Mouse (Mus musculus): Measurements from ENCODE around the gene Sgo1.
"Not testable (repeated sequence)": the region's sequence is repeated elsewhere in the genome, so short reads cannot be mapped to it uniquely, and the experiment has no call there.

Sgo1 gene

DNA sequence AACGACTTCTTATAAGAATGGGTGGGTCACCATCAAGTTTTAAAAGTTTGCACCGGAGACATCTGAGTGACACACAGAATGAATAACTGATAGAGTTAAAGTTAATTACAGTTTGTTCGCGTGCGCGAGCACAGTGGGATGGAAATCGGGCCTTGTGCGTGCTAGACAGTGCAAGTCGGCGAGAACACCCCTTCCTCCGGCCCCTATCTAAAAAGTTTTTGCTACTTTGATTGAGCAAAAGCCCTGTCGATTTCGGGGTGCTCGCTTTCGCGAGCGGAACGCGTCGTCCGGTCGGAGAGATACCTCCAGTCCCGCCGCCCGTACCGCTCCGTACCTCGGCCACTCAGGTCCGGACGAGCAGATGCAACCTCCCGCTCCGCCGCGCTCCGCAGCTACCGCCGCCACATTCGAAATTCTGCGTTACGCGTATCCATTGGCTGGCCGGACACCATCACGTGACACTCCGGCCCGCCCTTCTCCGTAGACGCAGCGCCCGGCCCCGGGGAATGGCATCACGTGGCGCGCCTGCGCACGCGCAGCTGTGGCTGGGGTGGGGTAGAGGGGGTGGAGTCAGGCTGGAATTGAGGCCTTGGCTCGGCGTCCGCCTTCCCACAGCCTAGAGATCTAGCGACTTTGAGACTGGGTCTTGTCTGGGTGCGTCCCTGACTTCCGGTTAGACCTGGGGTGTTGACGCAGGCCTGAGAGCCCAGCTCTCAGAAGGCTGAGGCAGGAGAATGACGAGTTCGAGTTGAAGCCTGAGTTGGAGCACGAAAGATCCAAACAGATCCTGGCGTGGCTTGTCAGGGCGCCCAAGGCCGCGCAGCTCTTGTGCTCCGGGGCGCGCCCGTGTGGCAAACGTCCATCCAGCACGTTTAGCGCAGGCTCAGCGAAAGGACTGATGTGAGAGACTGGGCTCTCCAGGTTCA, at the start of gene Sgo1:
Sgo1 (minus strand) TSS at position 457 of the 926 bp plus-strand sequence.
- peak; percentile 97 for DNase-seq (ENCODE audit: low read depth, low spot score)

DNA sequence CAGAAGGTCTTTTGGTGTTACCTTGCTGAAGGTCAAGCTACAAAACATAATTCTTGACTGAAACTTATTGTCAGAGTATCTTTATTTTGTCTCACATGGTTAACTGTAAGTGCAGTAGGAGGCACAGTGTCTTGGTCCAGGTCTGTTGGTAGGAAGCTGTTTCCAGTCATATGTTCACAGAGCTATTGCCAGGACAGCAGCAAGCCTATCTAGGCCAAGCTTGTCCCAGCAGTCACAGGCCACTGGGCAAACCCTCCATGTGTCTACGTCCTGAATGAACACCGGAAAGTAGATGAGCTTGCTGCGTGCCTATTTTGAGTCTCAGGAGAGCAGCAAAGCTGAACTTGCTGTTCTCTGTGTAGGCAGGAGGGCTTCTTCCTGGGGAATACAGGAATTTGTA, 29.8 kb upstream of the Sgo1 start:
- not testable (repeated sequence) for DNase-seq (ENCODE audit: low read depth, low spot score)

DNA sequence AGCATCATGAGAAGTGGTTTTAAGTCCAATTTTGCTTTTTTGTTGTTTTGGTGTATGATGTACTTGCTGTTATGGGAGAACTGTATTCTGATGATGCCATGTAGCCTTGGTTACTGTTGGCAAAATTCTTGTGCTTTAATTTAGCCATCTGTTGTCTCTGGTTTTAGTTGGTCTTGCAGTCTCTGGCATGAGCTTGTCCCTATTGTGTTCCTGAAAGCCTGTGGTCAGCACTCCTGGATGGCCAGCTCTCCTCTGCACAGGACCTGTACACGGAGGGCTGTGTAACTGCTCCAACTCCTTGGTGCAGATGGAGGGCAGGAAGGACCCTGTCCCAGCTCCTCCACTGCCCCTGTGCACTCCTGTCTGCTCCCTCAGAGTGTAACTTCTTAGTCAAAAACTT, 29.3 kb upstream of the Sgo1 start:
- no peak for DNase-seq (ENCODE audit: low read depth, low spot score)

DNA sequence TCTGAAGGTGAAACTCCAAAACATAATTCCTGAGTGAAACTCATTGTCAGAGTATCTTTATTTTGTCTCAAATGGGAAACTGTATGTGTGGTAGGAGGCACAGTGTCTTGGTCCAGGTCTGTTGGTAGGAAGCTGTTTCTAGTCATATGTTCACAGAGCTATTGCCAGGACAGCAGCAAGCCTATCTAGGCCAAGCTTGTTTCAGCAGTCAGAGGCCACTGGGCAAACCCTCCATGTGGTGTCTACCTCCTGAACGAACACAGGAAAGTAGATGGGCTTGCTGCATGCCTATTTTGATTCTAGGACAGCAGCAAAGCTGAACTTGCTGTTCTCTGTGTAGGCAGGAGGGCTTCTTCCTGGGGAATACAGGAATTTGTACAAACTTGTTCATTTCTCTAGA, 26.0 kb upstream of the Sgo1 start:
- DNase-seq (ENCODE audit: low read depth, low spot score), result not testable (repeated sequence)

DNA sequence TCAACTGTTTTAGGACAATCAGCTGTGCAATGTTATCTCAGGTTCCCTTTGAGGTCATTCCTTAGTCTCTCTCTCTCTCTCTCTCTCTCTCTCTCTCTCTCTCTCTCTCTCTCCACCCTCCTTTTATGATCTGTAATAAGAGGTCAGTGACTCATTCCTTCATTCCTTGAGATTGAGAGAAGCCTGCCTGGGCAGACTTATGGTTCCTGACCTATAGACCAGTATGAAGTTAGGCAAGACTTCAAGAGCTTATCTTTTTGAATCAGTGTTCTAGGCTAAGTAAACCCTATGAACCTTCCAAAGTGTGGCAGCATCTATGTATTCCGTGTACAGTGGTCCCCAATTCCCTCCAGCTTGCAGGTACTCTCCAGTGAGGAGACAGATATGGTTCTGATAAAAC, 25.3 kb upstream of the Sgo1 start:
- DNase-seq (ENCODE audit: low read depth, low spot score), result no peak

DNA sequence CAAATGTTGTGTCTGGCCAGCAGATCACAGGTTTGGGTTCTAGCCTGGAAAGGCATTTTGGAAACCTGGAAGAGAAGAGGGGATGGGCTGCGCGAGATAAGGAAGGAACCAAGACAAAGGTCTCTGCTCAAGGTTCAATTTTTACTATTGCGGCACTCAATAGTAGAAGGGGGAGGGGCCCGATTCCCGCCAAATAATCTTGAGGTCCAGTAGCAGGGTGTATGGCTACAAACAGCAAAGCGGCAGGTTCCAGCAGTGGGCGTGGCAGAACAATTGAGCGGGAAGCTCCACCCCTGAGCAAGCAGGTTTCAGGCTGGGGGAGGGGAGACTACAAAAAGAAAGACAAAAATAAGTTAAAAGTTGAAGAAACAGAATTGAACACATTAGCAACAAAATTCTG, 8.4 kb upstream of the Sgo1 start:
- not testable (repeated sequence) for DNase-seq (ENCODE audit: low read depth, low spot score)

DNA sequence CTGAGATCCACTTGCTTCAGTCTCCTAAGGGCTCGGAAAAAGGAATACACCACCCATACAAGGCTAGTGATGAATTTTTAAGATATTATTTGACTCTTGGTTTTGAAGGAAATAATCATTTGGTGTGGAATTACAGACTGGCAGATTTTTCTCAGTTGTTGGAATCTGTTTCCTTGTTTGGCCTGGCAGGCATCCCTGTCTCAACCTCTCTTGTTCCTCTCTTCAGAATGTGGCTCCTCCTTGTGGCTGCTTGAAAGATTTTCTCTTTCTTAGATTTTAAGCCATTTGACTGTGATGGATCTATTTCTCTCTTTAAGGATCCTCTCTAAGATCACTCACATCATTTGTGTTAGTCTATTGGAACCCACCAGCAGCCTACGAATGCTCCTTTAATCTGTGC, 4.9 kb upstream of the Sgo1 start:
- DNase-seq (ENCODE audit: low read depth, low spot score), result peak; percentile 45

DNA sequence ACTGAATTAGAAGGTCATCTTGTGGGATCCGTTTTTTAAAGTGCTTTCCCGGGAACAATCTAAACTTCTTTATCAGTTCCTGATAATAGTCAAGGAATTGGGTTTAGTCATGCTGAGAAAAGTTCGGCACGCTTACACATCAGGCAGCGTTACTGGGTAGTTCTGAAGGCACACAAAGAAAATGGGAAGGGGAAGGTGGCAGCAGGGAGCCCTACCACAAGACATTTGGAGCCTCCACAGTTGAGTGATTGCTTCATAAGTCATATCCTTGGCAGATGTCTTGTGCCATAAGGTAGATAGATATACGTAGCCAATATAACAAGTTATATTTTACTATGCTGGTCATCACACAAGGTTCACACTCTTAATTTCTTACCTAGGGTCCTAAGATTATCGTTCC, 813 bp upstream of the Sgo1 start:
- DNase-seq (ENCODE audit: low read depth, low spot score), result no peak

DNA sequence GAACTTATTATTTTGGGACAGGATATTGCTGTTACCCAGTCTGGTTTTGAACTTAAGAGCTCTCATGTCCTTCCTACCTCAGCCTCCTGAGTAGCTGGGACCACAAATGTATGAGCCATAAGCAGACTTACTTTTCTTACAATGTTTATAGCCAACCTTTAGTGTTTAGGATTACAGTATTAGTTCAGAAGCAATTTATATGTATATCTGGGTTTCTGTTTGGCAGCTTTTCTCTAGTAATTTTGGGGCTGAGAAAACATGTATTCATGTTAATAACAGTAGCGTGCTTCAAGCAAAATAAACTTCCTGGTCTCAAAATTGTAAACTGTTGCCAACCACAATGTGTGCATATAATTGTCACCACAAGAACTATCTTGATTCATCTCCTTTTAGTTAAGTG, 812 bp downstream of the Sgo1 start:
- DNase-seq (ENCODE audit: low read depth, low spot score), result no peak

DNA sequence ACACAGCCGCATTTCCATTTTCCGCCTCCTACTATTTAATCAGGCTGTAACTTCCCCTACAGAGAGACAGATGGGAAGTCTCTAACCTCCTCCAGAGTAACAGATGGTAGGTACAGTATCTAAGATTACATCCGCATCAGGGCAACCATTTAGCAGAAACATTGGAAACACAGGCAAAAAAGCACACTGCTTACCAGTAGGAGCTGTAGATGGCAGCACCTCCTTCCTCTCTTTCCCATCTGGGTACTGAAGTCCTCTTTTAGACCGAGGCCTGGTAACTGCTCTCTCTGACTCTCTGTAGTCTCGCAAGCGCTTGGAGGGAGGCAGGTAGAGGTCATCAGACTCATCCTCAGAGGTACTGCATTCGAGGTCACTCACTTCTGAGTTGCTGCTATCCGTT, 10.4 kb downstream of the Sgo1 start:
- no peak for DNase-seq (ENCODE audit: low read depth, low spot score)

DNA sequence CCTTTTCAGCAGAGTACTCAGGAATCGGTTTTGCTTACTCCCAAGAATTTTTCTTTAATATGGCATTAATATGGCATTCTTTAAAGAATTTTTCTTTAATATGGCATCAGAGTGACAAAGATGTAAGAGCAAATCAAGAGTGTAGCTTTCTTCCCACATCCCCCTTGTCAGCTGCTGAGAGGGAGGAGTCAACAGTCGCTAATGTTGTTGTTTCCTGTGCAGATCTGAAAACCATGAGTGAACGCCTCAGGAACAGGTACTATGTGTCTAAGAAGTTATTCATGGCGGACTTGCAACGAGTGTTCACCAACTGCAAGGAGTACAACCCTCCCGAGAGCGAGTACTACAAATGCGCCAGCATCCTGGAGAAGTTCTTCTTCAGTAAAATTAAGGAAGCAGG, 18.7 kb downstream of the Sgo1 start:
- no peak for DNase-seq (ENCODE audit: low read depth, low spot score)

DNA sequence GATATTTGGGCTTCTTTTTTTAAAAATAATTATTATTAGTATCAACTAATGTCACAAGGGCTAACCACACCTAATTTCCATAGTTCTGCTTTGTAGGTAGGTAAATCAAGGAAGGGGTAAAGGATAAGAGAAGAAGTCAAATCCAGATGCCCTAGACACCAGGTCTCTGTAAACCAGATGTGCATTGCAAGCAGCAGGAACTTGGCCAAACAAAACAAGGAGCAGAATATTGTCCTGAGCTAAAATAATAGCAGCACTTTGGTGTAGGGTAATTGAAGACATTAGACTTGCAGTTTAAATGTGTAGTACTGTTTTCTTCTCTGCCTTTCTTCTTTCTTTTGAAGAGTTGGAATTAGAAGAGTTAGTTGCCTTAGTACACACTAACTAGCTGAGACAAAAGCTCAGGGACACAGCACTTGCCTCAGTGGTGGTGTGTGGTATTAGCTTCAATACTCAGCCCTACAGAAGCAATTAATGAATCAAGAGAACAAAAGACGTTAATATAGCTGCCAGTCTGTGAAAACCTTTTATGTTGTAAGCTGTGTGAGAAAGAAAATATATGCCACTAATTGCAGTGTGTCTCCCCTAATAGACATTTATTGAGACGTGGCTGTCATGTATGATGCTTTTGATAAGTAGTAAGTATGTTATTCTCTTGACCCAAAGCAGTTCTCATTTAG, 24.3 kb downstream of the Sgo1 start:
- DNase-seq (ENCODE audit: low read depth, low spot score), result no peak

DNA sequence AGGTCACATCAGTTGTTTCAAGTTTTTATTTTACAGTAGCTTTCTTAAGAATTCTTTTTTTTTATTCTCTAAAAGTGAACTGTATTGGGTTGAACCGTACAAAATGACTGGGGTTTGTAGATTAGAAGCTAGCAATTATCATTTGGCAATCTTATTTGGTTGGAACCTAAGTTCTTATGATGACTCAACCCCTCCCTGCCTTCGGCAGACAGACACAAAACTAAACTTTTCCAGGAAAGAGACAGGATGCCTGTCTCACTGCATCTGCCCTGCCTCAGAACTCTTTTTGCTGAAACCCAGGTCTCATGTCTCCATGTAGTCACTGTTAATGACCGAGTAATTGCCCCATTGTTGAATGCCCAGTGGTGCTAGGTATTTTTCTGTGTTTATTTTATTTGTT, 24.9 kb downstream of the Sgo1 start:
- DNase-seq (ENCODE audit: low read depth, low spot score), result no peak

DNA sequence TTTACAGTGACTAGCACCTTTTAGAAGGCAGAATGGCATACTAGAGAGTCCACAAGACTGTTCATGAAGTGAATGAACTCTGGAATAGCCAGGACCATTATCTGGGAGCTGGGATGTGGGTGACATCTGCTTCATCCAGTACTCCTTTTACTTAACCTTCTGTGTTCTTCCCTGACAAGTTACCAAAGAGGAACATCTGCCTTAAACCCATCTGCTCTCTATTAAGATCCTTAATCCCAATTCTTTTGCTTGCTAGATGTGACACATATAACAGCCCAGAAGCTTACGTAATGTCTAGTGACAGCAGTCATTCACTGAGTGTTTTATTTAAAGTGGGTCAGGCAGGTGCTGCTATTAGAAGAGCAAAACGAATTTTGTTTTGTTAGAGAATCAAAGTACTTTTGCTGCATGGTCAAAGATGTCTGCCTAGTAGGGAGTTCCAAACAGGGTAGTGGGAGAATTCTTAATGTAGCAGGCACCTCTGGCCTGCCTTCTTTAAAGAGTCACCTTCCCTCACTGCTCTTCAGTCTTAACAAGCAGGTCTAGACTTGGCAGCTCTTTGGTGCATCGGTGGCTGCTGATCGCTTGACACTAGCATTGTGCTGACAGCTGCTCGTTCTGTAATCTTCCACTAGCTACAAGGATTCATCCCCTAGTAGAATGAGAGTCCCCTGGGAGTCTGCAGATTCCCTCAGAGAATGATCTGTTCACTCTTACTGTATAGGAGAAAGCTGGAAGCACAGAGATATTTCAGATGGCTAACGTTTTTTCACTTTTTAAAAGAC, 27.9 kb downstream of the Sgo1 start:
- no peak for DNase-seq (ENCODE audit: low read depth, low spot score)

DNA sequence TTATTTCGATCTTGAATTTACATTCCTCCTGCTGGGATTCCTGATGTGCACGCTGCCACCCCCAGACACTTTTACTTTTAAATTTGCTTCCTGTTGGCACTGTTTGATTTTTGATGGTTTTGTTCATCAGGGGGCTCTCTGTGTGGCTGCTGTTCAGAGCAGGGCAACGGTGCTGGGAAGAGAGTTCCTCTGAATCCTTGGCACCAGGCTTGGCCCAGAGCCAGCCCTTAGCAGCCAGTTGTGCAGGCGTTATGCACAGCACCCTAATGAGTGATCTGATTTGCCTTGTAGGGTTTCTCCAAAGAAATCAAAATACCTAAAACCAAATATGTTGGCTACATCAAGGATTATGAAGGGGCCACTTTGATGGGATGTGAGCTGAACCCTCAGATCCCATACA, 29.4 kb downstream of the Sgo1 start:
- DNase-seq (ENCODE audit: low read depth, low spot score), result no peak

DNA sequence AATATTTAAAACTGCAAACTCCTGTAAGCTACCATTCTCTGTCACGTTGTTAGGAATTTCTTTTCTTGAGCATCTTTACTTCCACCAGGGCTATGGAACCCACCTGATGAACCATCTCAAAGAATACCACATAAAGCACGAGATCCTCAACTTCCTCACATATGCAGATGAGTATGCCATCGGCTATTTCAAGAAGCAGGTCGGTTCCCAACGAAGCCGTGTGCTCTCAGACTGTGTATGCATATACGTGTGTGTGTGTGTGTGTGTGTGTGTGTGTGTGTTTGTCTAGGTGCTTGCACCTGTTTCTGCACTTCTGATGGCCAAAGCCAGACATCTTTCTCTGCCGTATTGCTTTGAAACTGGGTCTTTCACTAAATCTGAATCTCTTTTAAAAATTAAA, 29.9 kb downstream of the Sgo1 start:
- DNase-seq (ENCODE audit: low read depth, low spot score), result no peak

DNA sequence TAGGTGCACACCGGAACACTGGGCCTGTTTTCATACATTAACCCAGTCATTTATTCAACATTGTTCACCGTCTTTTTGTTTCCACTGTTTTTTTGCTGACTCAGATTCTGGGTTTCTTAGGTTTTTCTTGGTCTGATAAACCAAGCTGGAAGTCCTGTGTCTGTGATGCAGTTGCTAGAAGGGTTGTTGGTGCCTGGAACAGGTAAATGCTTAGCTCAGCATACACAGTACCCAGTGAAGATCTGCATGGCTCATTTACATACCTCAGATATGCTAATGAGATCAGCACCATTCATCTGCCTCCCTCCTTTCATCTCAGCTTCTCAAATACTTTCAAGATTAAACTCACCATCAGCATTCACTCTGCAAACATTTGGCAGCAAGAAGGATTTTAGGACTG, 30.5 kb downstream of the Sgo1 start:
- no peak for DNase-seq (ENCODE audit: low read depth, low spot score)

DNA sequence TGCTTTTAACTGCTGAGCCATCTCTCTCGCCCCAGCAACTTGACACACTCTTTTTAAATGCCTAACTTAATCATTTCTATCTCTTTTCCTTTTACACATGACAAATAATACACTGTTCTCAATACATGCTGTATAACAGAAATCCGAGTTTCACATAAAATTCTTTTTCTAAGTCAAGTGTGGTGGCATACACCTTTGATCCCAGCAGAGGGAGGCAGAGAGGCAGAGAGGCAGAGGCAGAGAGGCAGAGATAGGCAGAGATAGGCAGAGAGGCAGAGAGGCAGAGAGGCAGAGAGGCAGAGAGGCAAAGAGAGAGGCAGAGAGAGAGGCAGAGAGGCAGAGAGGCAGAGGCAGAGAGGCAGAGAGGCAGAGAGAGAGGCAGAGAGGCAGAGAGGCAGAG, 31.7 kb downstream of the Sgo1 start:
- not testable (repeated sequence) for DNase-seq (ENCODE audit: low read depth, low spot score)

DNA sequence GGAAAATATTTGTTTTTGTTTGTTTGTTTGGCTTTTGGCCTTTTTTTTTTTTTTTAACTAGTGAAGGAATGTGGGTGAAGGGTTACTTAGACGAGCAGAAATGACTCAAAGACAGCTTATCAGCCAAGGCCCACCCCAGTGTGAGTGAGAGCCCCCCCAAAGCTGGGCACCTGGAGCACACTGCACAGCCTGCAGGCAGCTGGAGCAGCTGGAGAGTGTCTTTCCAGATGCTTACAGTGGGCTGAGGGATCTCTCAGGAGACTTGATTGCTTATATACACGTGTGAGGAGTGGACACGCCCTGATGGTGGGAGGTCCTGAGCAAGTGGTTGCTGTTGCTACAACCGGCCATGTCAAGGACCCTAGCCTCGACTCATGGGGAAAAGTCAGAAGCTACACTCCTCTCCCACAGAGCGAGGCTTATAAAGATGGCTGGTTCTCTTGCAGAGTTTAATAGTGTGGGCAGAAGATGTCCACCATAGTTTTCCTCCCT, 32.7 kb downstream of the Sgo1 start:
- no peak for DNase-seq (ENCODE audit: low read depth, low spot score)

DNA sequence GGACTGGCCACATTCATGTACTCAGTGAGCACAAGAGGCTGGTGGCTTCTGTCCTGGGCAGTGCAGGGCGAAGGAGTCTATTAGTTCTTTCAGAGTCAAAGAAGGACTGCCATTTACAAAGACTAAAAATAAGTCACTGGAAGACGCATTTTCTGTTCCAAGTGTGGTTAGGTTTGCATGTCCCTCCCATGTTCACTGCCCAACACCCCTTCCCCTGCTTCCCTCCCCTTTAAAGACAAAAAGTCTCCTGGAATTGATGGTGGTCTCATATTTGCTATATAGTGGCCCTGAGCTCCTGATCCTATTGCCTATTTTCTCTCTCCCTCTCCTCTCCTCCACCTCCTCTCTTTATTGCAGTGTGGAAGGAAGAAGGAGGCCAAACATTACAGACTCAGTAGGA, 33.2 kb downstream of the Sgo1 start:
- no peak for DNase-seq (ENCODE audit: low read depth, low spot score)

DNA sequence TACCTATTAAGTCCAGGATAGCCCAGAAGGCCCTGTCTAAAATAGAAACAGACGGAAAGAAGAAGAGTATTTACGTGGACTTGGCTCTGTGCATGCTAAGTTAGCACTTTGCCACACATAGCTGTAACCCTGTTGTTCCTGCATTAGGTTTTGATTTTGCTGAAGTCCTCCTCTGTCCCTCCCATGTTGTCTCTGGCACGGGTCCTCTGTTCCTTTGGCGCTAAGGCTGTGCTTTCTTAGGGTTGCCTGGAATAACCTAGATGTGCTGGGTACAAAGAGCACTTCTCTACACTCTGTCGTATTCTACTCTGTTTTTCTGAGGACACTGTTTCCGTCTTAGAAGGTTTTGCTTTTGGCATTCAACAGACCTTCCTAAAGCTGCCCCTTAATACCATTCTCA, 34.1 kb downstream of the Sgo1 start:
- peak; percentile 34 for DNase-seq (ENCODE audit: low read depth, low spot score)

DNA sequence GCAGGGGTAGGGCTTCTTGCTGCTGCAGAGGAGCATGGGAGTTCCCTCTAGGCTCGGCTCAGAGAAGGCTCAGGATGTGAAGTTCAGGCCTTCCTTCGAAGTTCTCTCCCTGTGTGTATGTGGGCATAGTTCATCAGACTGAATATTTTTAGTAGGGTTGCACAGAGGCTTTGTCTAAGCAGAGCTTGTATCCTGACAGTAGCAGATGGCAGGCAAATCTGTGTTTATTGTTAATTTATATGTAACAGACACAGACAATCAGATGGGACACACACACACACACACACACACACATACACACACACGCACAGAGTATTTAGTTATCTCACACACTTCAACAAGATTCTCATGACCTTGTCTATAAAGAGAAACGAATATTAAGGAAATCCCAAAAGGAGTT, 34.5 kb downstream of the Sgo1 start:
- no peak for DNase-seq (ENCODE audit: low read depth, low spot score)
